Mouse (Mus musculus) stomach, postnatal 0 days (tissue): Measurements from ENCODE around the gene Sez6. TPM values are rescaled to one million over a fixed set of nuclear protein-coding genes. Genes with fewer than 3 reads are reported as not detected.

Source experiments
- ATAC-seq: fragments of 200-750 bp; cut with Nextera tagmentation; 2 replicates; pipeline ENCODE4 v1.8.0; 2017; ENCODE audit not compliant: low FRiP score, low TSS enrichment
- DNase-seq: peaks from one replicate; pipeline ENCODE4 v3.0.0-alpha.2; 2016; ENCODE audit warnings: low spot score
- H3K27ac ChIP-seq: fragments of 300-500 bp; sonication (generic); replicated peaks from 2 replicates; pipeline ENCODE4 v1.5.1; 2014; ENCODE audit warnings: mild to moderate bottlenecking, control low read depth
- H3K27me3 ChIP-seq: fragments of 300-500 bp; sonication (generic); 2 replicates; pipeline ENCODE4 v1.6.1; 2014; ENCODE audit warnings: low read length; ENCODE audit not compliant: control insufficient read depth, insufficient read depth
- H3K36me3 ChIP-seq: fragments of 300-500 bp; sonication (generic); 2 replicates; pipeline ENCODE4 v1.6.1; 2014; ENCODE audit warnings: low read length, mixed read lengths; ENCODE audit not compliant: control insufficient read depth, insufficient read depth
- H3K4me1 ChIP-seq: fragments of 300-500 bp; sonication (generic); replicated peaks from 2 replicates; pipeline ENCODE4 v1.6.1; 2014; ENCODE audit warnings: antibody characterized with exemption; ENCODE audit not compliant: control insufficient read depth, insufficient read depth
- H3K4me2 ChIP-seq: fragments of 300-500 bp; sonication (generic); replicated peaks from 2 replicates; pipeline ENCODE4 v1.6.1; 2014; ENCODE audit warnings: low read depth, mild to moderate bottlenecking, control low read depth, moderate library complexity
- H3K4me3 ChIP-seq: fragments of 300-500 bp; sonication (generic); 2 replicates; pipeline ENCODE4 v1.5.1; 2014; ENCODE audit warnings: low read depth, low read length, control low read depth
- H3K9ac ChIP-seq: fragments of 300-500 bp; sonication (generic); 2 replicates; pipeline ENCODE4 v1.6.1; 2014; ENCODE audit warnings: mild to moderate bottlenecking, low read length, control low read depth, mixed read lengths
- H3K9me3 ChIP-seq: fragments of 300-500 bp; sonication (generic); 2 replicates; pipeline ENCODE4 v1.6.1; 2016; ENCODE audit warnings: low read length; ENCODE audit not compliant: control insufficient read depth
- CTCF ChIP-seq: IDR thresholded peaks from 2 replicates; pipeline ENCODE4 v1.5.1; 2016; ENCODE audit warnings: antibody characterized with exemption, low read depth, mild to moderate bottlenecking, moderate library complexity
- EP300 ChIP-seq: optimal IDR thresholded peaks from 2 replicates; pipeline ENCODE3; 2016; ENCODE audit warnings: antibody characterized with exemption
- WGBS: fragments of 180-500 bp; shearing (Covaris S2); extraction: QIAGEN DNeasy Blood & Tissue Kit; methylation state at CpG from one replicate; pipeline ENCODE4 v1.1.7; 2014; 5-methylcytosine and 5-hydroxymethylcytosine counted together
- polyA plus RNA-seq: library from polyadenylated mRNA; unstranded; fragments of >200 nt; fragmentation: Nextera tagmentation; extraction: Ambion mirVana; gene quantifications from 2 replicates; pipeline ENCODE4 v1.2.1, GENCODE M21; 2015

Sez6 gene
- polyA plus RNA-seq, 1 experiment from 2014 or later = 1.2 TPM

- no peaks in the 10 kb centered on the region for H3K4me1 ChIP-seq
- no peak overlapping the region for H3K4me3 ChIP-seq
- no peak overlapping the region for H3K9ac ChIP-seq
- H3K27ac ChIP-seq = no peak overlapping the region
- 55% methylated on average over 5 of the region's 5 CpGs for WGBS
- no peak for DNase-seq
- no peak for TF ChIP-seq EP300
- no peak for TF ChIP-seq CTCF
- no peak overlapping the region for H3K4me2 ChIP-seq
- no peak for ATAC-seq
- no peaks in the 10 kb centered on the region for H3K27me3 ChIP-seq
- H3K36me3 ChIP-seq = no peaks in the 10 kb centered on the region
- no peaks in the 10 kb centered on the region for H3K9me3 ChIP-seq
Observed at GRCm38 (mm10) chr11:77966037-77966391, 35.4 kb downstream of the Sez6 start.

- TF ChIP-seq EP300 (no peak), CTCF (peak; percentile 86)
- whole genome bisulfite sequencing = 0% methylated on average over 4 of the region's 4 CpGs
- no peak overlapping the region for H3K4me3 ChIP-seq
- no peaks in the 10 kb centered on the region for H3K36me3 ChIP-seq
- ATAC-seq (no peak), DNase-seq (peak; percentile 74)
- H3K4me1 ChIP-seq = no peaks in the 10 kb centered on the region
- H3K9ac ChIP-seq = no peak overlapping the region
- H3K27me3 ChIP-seq = no peaks in the 10 kb centered on the region
- H3K9me3 ChIP-seq = no peaks in the 10 kb centered on the region
- no peak overlapping the region for H3K27ac ChIP-seq
- no peak overlapping the region for H3K4me2 ChIP-seq
Observed at GRCm38 (mm10) chr11:77967114-77967513, 36.5 kb downstream of the Sez6 start.

GRCm38 (mm10) chr11:77968786-77969185 lies 38.2 kb downstream of the Sez6 start:
- Histone ChIP-seq H3K9ac (no peak overlapping the region), H3K9me3 (no peaks in the 10 kb centered on the region), H3K4me3 (no peak overlapping the region), H3K36me3 (no peaks in the 10 kb centered on the region), H3K27ac (no peak overlapping the region), H3K4me1 (no peaks in the 10 kb centered on the region), H3K4me2 (no peak overlapping the region), H3K27me3 (no peaks in the 10 kb centered on the region)
- TF ChIP-seq EP300 = no peak
- no peak for TF ChIP-seq CTCF
- 50% methylated on average over 4 of the region's 4 CpGs for whole genome bisulfite sequencing
- ATAC-seq = no peak
- DNase-seq = no peak

- WGBS = 71% methylated on average over 6 of the region's 6 CpGs
- DNase-seq (no peak), ATAC-seq (no peak)
- no peak overlapping the region for H3K4me3 ChIP-seq
- no peak overlapping the region for H3K9ac ChIP-seq
- H3K4me1 ChIP-seq = no peaks in the 10 kb centered on the region
- H3K27ac ChIP-seq = no peak overlapping the region
- no peaks in the 10 kb centered on the region for H3K36me3 ChIP-seq
- TF ChIP-seq CTCF (0 out of 2 replicates have a peak, but pooled peaks have one; percentile 19), EP300 (no peak)
- no peak overlapping the region for H3K4me2 ChIP-seq
- no peaks in the 10 kb centered on the region for H3K9me3 ChIP-seq
- H3K27me3 ChIP-seq = no peaks in the 10 kb centered on the region
Observed at GRCm38 (mm10) chr11:77970718-77971117, 40.1 kb downstream of the Sez6 start.

GRCm38 (mm10) chr11:77973520-77973919 lies 42.9 kb downstream of the Sez6 start:
- Histone ChIP-seq H3K9me3 (no peaks in the 10 kb centered on the region), H3K4me3 (no peak overlapping the region), H3K4me1 (no peaks in the 10 kb centered on the region), H3K4me2 (no peak overlapping the region), H3K9ac (no peak overlapping the region), H3K36me3 (no peaks in the 10 kb centered on the region), H3K27me3 (no peaks in the 10 kb centered on the region), H3K27ac (no peak overlapping the region)
- WGBS = 80% methylated on average over 7 of the region's 7 CpGs
- DNase-seq = no peak
- no peak for TF ChIP-seq EP300
- TF ChIP-seq CTCF = no peak
- ATAC-seq = no peak

- Histone ChIP-seq H3K4me2 (no peak overlapping the region), H3K9me3 (no peaks in the 10 kb centered on the region), H3K9ac (no peak overlapping the region), H3K27me3 (no peaks in the 10 kb centered on the region), H3K27ac (no peak overlapping the region), H3K4me3 (no peak overlapping the region), H3K36me3 (no peaks in the 10 kb centered on the region), H3K4me1 (no peaks in the 10 kb centered on the region)
- no peak for ATAC-seq
- 38% methylated on average over 14 of the region's 15 CpGs for WGBS
- no peak for TF ChIP-seq CTCF
- no peak for TF ChIP-seq EP300
- no peak for DNase-seq
Observed at GRCm38 (mm10) chr11:77974325-77974724, 43.7 kb downstream of the Sez6 start.
